Mouse (Mus musculus) MEL (cell line): ENCODE data around the gene Omt2a. TPM values are rescaled to one million over a fixed set of nuclear protein-coding genes. Genes with fewer than 3 reads are reported as not detected.
"Not testable (repeated sequence)": the region's sequence is repeated elsewhere in the genome, so short reads cannot be mapped to it uniquely, and the experiment has no call there.

Source experiments
- DNase-seq: peaks from one replicate; pipeline ENCODE4 v3.0.0; 2011; ENCODE audit warnings: low read depth, low spot score
- H3K27ac ChIP-seq: 2 replicates; pipeline ENCODE4 v1.5.1; 2012; ENCODE audit warnings: low read depth, mild to moderate bottlenecking, control low read depth, low read length, moderate library complexity; ENCODE audit not compliant: control insufficient read depth
- H3K27me3 ChIP-seq, 2 experiments: fragments of 150-350 bp in 1 of 2; sonication (generic) in 1 of 2; 2 replicates each; pipeline ENCODE4 v1.6.1; 2012; ENCODE audit warnings: low read length in 2 of 2, mild to moderate bottlenecking in 2 of 2, improper control_type of control experiment in 1 of 2, moderate library complexity in 1 of 2; ENCODE audit not compliant: insufficient read depth in 2 of 2, control insufficient read depth in 1 of 2
- H3K36me3 ChIP-seq, 2 experiments: 2 replicates each; pipeline ENCODE4 v1.6.1; 2012 to 2014; ENCODE audit warnings: low read length in 2 of 2, improper control_type of control experiment in 1 of 2, inconsistent platforms in 1 of 2, mild to moderate bottlenecking in 1 of 2; ENCODE audit not compliant: insufficient read depth in 2 of 2, control insufficient read depth in 1 of 2
- H3K4me1 ChIP-seq, 2 experiments: fragments of 150-350 bp in 1 of 2; sonication (generic) in 1 of 2; 2 replicates each; pipeline ENCODE4 v1.6.1; 2012; ENCODE audit warnings: low read length in 2 of 2, improper control_type of control experiment in 1 of 2, mild to moderate bottlenecking in 1 of 2; ENCODE audit not compliant: insufficient read depth in 2 of 2, control insufficient read depth in 1 of 2
- H3K4me3 ChIP-seq, 2 experiments: fragments of 150-350 bp in 1 of 2; sonication (generic) in 1 of 2; 2 replicates each; pipeline ENCODE4 v1.5.1; 2012; ENCODE audit warnings: low read depth in 2 of 2, low read length in 2 of 2, mild to moderate bottlenecking in 2 of 2, moderate library complexity in 2 of 2, control low read depth in 1 of 2, improper control_type of control experiment in 1 of 2; ENCODE audit not compliant: control insufficient read depth in 1 of 2, insufficient read depth in 1 of 2
- H3K79me2 ChIP-seq: 2 replicates; pipeline ENCODE4 v1.6.1; 2012; ENCODE audit warnings: mild to moderate bottlenecking, low read length, moderate library complexity; ENCODE audit not compliant: control insufficient read depth, poor library complexity, insufficient read depth
- H3K9ac ChIP-seq: 2 replicates; pipeline ENCODE4 v1.6.1; 2012; ENCODE audit warnings: low read depth, mild to moderate bottlenecking, control low read depth, low read length, moderate library complexity; ENCODE audit not compliant: control insufficient read depth, poor library complexity, severe bottlenecking
- H3K9me3 ChIP-seq: fragments of 150-350 bp; sonication (generic); replicated peaks from 2 replicates; pipeline ENCODE4 v1.6.1; 2012; ENCODE audit warnings: mild to moderate bottlenecking, low read length, improper control_type of control experiment, moderate library complexity; ENCODE audit not compliant: insufficient read depth
- EP300 ChIP-seq, 2 experiments: IDR thresholded peaks; 2 replicates each; pipeline ENCODE4 v1.6.1; 2011; ENCODE audit warnings: improper control_type of control experiment in 2 of 2, low read length in 2 of 2, low read depth in 1 of 2, mild to moderate bottlenecking in 1 of 2
- ETS1 ChIP-seq: IDR thresholded peaks from 2 replicates; pipeline ENCODE4 v1.6.1; 2012; ENCODE audit warnings: low read depth, mild to moderate bottlenecking, inconsistent platforms, low read length, improper control_type of control experiment, moderate library complexity
- ZNF384 ChIP-seq: IDR thresholded peaks from 2 replicates; pipeline ENCODE4 v1.6.1; 2012; ENCODE audit warnings: low read depth, mild to moderate bottlenecking, inconsistent platforms, low read length, improper control_type of control experiment
- polyA plus RNA-seq, 2 experiments: library from polyadenylated mRNA; stranded (reverse) in 1 of 2; unstranded in 1 of 2; fragments of >175 nt in 1 of 2; fragments of >200 nt in 1 of 2; gene quantifications; 2 replicates each; pipeline versions ENCODE4 v1.2.1 to v1.2.4; 2012; ENCODE audit warnings: low replicate concordance in 2 of 2, low read depth in 1 of 2; ENCODE audit not compliant: insufficient read length in 2 of 2, insufficient read depth in 1 of 2, missing spikeins in 1 of 2
- total RNA-seq: library from RNA; depleted of rRNA; stranded (reverse); fragments of 300-350 nt; gene quantifications from 2 replicates; pipeline ENCODE4 v1.2.3, GENCODE M21; 2012; rRNA removed

Omt2a gene
- total and polyA plus RNA-seq, 3 experiments = not detected

GRCm38 (mm10) chr9:78282002-78282711 is 32.4 kb downstream of the Omt2a start:
- H3K36me3 ChIP-seq, H3K79me2 ChIP-seq, H3K9ac ChIP-seq, H3K27me3 ChIP-seq, H3K4me1 ChIP-seq, H3K27ac ChIP-seq, H3K9me3 ChIP-seq, DNase-seq, H3K4me3 ChIP-seq: not testable (repeated sequence)

GRCm38 (mm10) chr9:78270945-78271344 is 43.7 kb downstream of the Omt2a start:
- H3K36me3 ChIP-seq, H3K79me2 ChIP-seq, H3K27me3 ChIP-seq, H3K4me1 ChIP-seq, H3K9me3 ChIP-seq: not testable (repeated sequence)
- TF ChIP-seq EP300 (IDR thresholded peaks at IDR 0.05; ENCODE audit: low read depth in 1 of 2, low read length in 2 of 2) = peak; percentile 59 to 69
- TF ChIP-seq ETS1 = peak; percentile 70
- peak; percentile 73 for TF ChIP-seq ZNF384
- DNase-seq = peak; percentile 69
- Histone ChIP-seq H3K27ac (peak overlapping the region; percentile 97), H3K9ac (peak overlapping the region; percentile 23), H3K4me3 (peak overlapping the region; percentile 0 to 36; a peak in 1 of 4 replicates)

Other genes starting within 250 kb of the Omt2a start
- gene Fbxo9, start 205.7 kb downstream of the Omt2a start, total RNA-seq = 47.0 and 56.0 TPM in 2 replicates
- gene Fbxo9, start 205.7 kb downstream of the Omt2a start, polyA plus RNA-seq = 100 to 1,000 TPM in 1 of 2 experiments, 10 to 100 TPM in 1; 47.0 to 402 TPM
- 6.1 and 6.5 TPM in 2 replicates for gene Ick, start 205.6 kb downstream of the Omt2a start, total RNA-seq
- gene Ick, start 205.6 kb downstream of the Omt2a start, polyA plus RNA-seq = 10 to 100 TPM in 1 of 2 experiments, not detected in 1; 16.1 TPM
- 5.0 and 6.4 TPM in 2 replicates for gene Gsta4, start 132.0 kb downstream of the Omt2a start, total RNA-seq
- gene Gsta4, start 132.0 kb downstream of the Omt2a start, polyA plus RNA-seq = 1 to 10 TPM in 1 of 2 experiments, not detected in 1; 9.8 TPM
- not detected in 2 replicates for gene Gsta1, start 84.1 kb downstream of the Omt2a start, total RNA-seq
- not detected for gene Gsta1, start 84.1 kb downstream of the Omt2a start, polyA plus RNA-seq
- not detected in 2 replicates for gene Gm3776, start 57.7 kb downstream of the Omt2a start, total RNA-seq
- not detected for gene Gm3776, start 57.7 kb downstream of the Omt2a start, polyA plus RNA-seq
- not detected in 2 replicates for gene Gm10639, start 24.9 kb downstream of the Omt2a start, total RNA-seq
- not detected for gene Gm10639, start 24.9 kb downstream of the Omt2a start, polyA plus RNA-seq
- gene Omt2b, start 12.8 kb upstream of the Omt2a start, total RNA-seq = not detected in 2 replicates
- not detected for gene Omt2b, start 12.8 kb upstream of the Omt2a start, polyA plus RNA-seq
- gene Gsta2, start 41.0 kb upstream of the Omt2a start, total RNA-seq = not detected in 2 replicates
- not detected for gene Gsta2, start 41.0 kb upstream of the Omt2a start, polyA plus RNA-seq
- not detected in 2 replicates for gene Dppa5a, start 53.4 kb upstream of the Omt2a start, total RNA-seq
- under 1 TPM in 1 of 2 experiments, not detected in 1; 0.19 TPM for gene Dppa5a, start 53.4 kb upstream of the Omt2a start, polyA plus RNA-seq
- not detected in 2 replicates for gene Ooep, start 63.9 kb upstream of the Omt2a start, total RNA-seq
- gene Ooep, start 63.9 kb upstream of the Omt2a start, polyA plus RNA-seq = not detected
- gene Ddx43, start 81.0 kb upstream of the Omt2a start, total RNA-seq = 4.7 and 5.5 TPM in 2 replicates
- gene Ddx43, start 81.0 kb upstream of the Omt2a start, polyA plus RNA-seq = 1 to 10 TPM in 1 of 2 experiments, not detected in 1; 7.2 TPM
- gene Cgas, start 128.4 kb upstream of the Omt2a start, total RNA-seq = 12.9 and 19.0 TPM in 2 replicates
- 10 to 100 TPM in 1 of 2 experiments, not detected in 1; 20.9 TPM for gene Cgas, start 128.4 kb upstream of the Omt2a start, polyA plus RNA-seq
- gene Mto1, start 133.4 kb upstream of the Omt2a start, total RNA-seq = 28.7 and 32.3 TPM in 2 replicates
- gene Mto1, start 133.4 kb upstream of the Omt2a start, polyA plus RNA-seq = 10 to 100 TPM in 1 of 2 experiments, not detected in 1; 27.7 TPM
- 1.0 and 1.8 TPM in 2 replicates for gene Gm17324, start 134.0 kb upstream of the Omt2a start, total RNA-seq
- gene Gm17324, start 134.0 kb upstream of the Omt2a start, polyA plus RNA-seq = under 1 TPM in 1 of 2 experiments, not detected in 1; 0.36 TPM
- gene Eef1a1, start 174.4 kb upstream of the Omt2a start, total RNA-seq = 11,891 and 13,182 TPM in 2 replicates
- gene Eef1a1, start 174.4 kb upstream of the Omt2a start, polyA plus RNA-seq = over 10,000 TPM; 11,701 to 60,504 TPM